Mouse (Mus musculus) lung, embryonic 14.5 days (tissue): ENCODE measurements around the gene Cdh4. TPM values are rescaled to one million over a fixed set of nuclear protein-coding genes. Genes with fewer than 3 reads are reported as not detected.
A peak's percentile ranks its signal among the peaks of the same experiment; 100 is the strongest.

Experiments used
- ATAC-seq: fragments of 200-750 bp; cut with Nextera tagmentation; 2 replicates; pipeline ENCODE4 v1.8.0; 2017; ENCODE audit warnings: mild to moderate bottlenecking, moderate TSS enrichment, moderate library complexity; ENCODE audit not compliant: insufficient read depth
- DNase-seq: peaks from one replicate; pipeline ENCODE4 v3.0.0-alpha.2; 2015
- H3K27ac ChIP-seq: fragments of 300-500 bp; sonication (generic); 2 replicates; pipeline ENCODE4 v1.5.1; 2014; ENCODE audit warnings: low read depth, mild to moderate bottlenecking, moderate library complexity
- H3K27me3 ChIP-seq: fragments of 300-500 bp; sonication (generic); 2 replicates; pipeline ENCODE4 v1.6.1; 2014; ENCODE audit warnings: low read length, control low read depth; ENCODE audit not compliant: insufficient read depth
- H3K36me3 ChIP-seq: fragments of 300-500 bp; sonication (generic); 2 replicates; pipeline ENCODE4 v1.6.1; 2014; ENCODE audit warnings: control low read depth; ENCODE audit not compliant: insufficient read depth
- H3K4me1 ChIP-seq: fragments of 300-500 bp; sonication (generic); 2 replicates; pipeline ENCODE4 v1.6.1; 2014; ENCODE audit warnings: antibody characterized with exemption, control low read depth; ENCODE audit not compliant: insufficient read depth
- H3K4me2 ChIP-seq: fragments of 300-500 bp; sonication (generic); 2 replicates; pipeline ENCODE4 v1.6.1; 2014; ENCODE audit warnings: mild to moderate bottlenecking
- H3K4me3 ChIP-seq: fragments of 300-500 bp; sonication (generic); 2 replicates; pipeline ENCODE4 v1.5.1; 2014; ENCODE audit warnings: low read depth, low read length
- H3K9ac ChIP-seq: fragments of 300-500 bp; sonication (generic); 2 replicates; pipeline ENCODE4 v1.6.1; 2014
- H3K9me3 ChIP-seq: fragments of 300-500 bp; sonication (generic); 2 replicates; pipeline ENCODE4 v1.6.1; 2016; ENCODE audit warnings: low read depth, low read length, control low read depth
- CTCF ChIP-seq: IDR thresholded peaks from 2 replicates; pipeline ENCODE4 v1.5.1; 2016; ENCODE audit warnings: antibody characterized with exemption, low read depth
- WGBS: fragments of 180-500 bp; shearing (Covaris S2); extraction: QIAGEN DNeasy Blood & Tissue Kit; methylation state at CpG from one replicate; pipeline ENCODE4 v1.1.7; 2014; 5-methylcytosine and 5-hydroxymethylcytosine counted together
- polyA plus RNA-seq: library from polyadenylated mRNA; unstranded; fragments of >200 nt; fragmentation: Nextera tagmentation; extraction: Ambion mirVana; gene quantifications from 2 replicates; pipeline ENCODE4 v1.2.1, GENCODE M21; 2014

Cdh4 gene
- polyA plus RNA-seq, 1 experiment from 2014 or later, result 4.9 TPM

GRCm38 (mm10) chr2:179766664-179767526 lies 324.7 kb downstream of the Cdh4 start:
- Histone ChIP-seq H3K4me1 (peaks cover 10% of the 10 kb centered on the region), H3K27me3 (peaks cover 25% of the 10 kb centered on the region), H3K4me3 (no peak overlapping the region), H3K27ac (no peak overlapping the region), H3K9ac (no peak overlapping the region), H3K9me3 (no peaks in the 10 kb centered on the region), H3K36me3 (no peaks in the 10 kb centered on the region), H3K4me2 (no peak overlapping the region)
- TF ChIP-seq CTCF, result no peak
- ATAC-seq (no peak), DNase-seq (peak; percentile 26)
- WGBS, result 18% methylated on average over 16 of the region's 16 CpGs

- no peak for DNase-seq
- peaks cover 10% of the 10 kb centered on the region for H3K4me1 ChIP-seq
- H3K36me3 ChIP-seq, result no peaks in the 10 kb centered on the region
- no peak overlapping the region for H3K4me2 ChIP-seq
- no peak overlapping the region for H3K4me3 ChIP-seq
- H3K27me3 ChIP-seq, result peaks cover 25% of the 10 kb centered on the region
- no peak overlapping the region for H3K9ac ChIP-seq
- TF ChIP-seq CTCF, result no peak
- no peak for ATAC-seq
- H3K9me3 ChIP-seq, result no peaks in the 10 kb centered on the region
- no peak overlapping the region for H3K27ac ChIP-seq
- 12% methylated on average over 9 of the region's 9 CpGs for WGBS
These were observed 325.3 kb downstream of the Cdh4 start for GRCm38 (mm10) chr2:179767527-179767849.

- H3K27ac ChIP-seq, result no peak overlapping the region
- TF ChIP-seq CTCF, result no peak
These were observed 326.9 kb downstream of the Cdh4 start for GRCm38 (mm10) chr2:179769137-179769536.

GRCm38 (mm10) chr2:179769943-179770342 lies 327.7 kb downstream of the Cdh4 start:
- no peak overlapping the region for H3K4me2 ChIP-seq
- no peak overlapping the region for H3K4me3 ChIP-seq
- WGBS, result 47% methylated on average over 8 of the region's 8 CpGs
- H3K27me3 ChIP-seq, result peaks cover 26% of the 10 kb centered on the region
- no peak overlapping the region for H3K9ac ChIP-seq
- no peak for TF ChIP-seq CTCF
- ATAC-seq (no peak), DNase-seq (no peak)
- H3K4me1 ChIP-seq, result peaks cover 10% of the 10 kb centered on the region
- no peak overlapping the region; the same call in 1 of the 2 replicates for H3K27ac ChIP-seq
- H3K36me3 ChIP-seq, result no peaks in the 10 kb centered on the region
- no peaks in the 10 kb centered on the region for H3K9me3 ChIP-seq

More at GRCm38 (mm10) chr2:179769137-179769536, 326.9 kb downstream of the Cdh4 start:
- WGBS, result 43% methylated on average over 5 of the region's 5 CpGs
- DNase-seq (peak; percentile 95), ATAC-seq (peak; percentile 87)
- Histone ChIP-seq H3K9ac (no peak overlapping the region), H3K27me3 (peaks cover 26% of the 10 kb centered on the region), H3K9me3 (no peaks in the 10 kb centered on the region), H3K36me3 (no peaks in the 10 kb centered on the region), H3K4me3 (no peak overlapping the region), H3K4me1 (peaks cover 10% of the 10 kb centered on the region), H3K4me2 (no peak overlapping the region)

- Histone ChIP-seq H3K4me2 (no peak overlapping the region), H3K27me3 (peaks cover 8% of the 10 kb centered on the region; the same call in 1 of the 2 replicates), H3K9ac (no peak overlapping the region), H3K36me3 (no peaks in the 10 kb centered on the region), H3K9me3 (no peaks in the 10 kb centered on the region), H3K4me3 (no peak overlapping the region), H3K27ac (no peak overlapping the region), H3K4me1 (peaks cover 2% of the 10 kb centered on the region; the same call in 1 of the 2 replicates)
- ATAC-seq (peak; percentile 13), DNase-seq (peak; percentile 49)
- no peak for TF ChIP-seq CTCF
- WGBS, result 16% methylated on average over 13 of the region's 13 CpGs
These were observed 332.3 kb downstream of the Cdh4 start for GRCm38 (mm10) chr2:179774440-179775110.

GRCm38 (mm10) chr2:179775999-179776705 lies 333.9 kb downstream of the Cdh4 start:
- no peak for TF ChIP-seq CTCF

More at GRCm38 (mm10) chr2:179775999-179776705, 333.9 kb downstream of the Cdh4 start:
- no peaks in the 10 kb centered on the region; the same call in 1 of the 2 replicates for H3K4me1 ChIP-seq
- no peak overlapping the region for H3K9ac ChIP-seq
- no peaks in the 10 kb centered on the region for H3K9me3 ChIP-seq
- peaks cover 9% of the 10 kb centered on the region; the same call in 1 of the 2 replicates for H3K27me3 ChIP-seq
- ATAC-seq (peak; percentile 71; the same call in 1 of the 2 replicates), DNase-seq (peak; percentile 34)
- whole genome bisulfite sequencing, result 69% methylated on average over 10 of the region's 10 CpGs
- no peak overlapping the region for H3K4me3 ChIP-seq
- H3K4me2 ChIP-seq, result no peak overlapping the region
- no peaks in the 10 kb centered on the region for H3K36me3 ChIP-seq
- H3K27ac ChIP-seq, result no peak overlapping the region
